Mouse (Mus musculus) inflammation-experienced regulatory T-cells, adult 6 months (primary cell): Measurements from ENCODE around the gene Sms. TPM values are rescaled to one million over a fixed set of nuclear protein-coding genes. Genes with fewer than 3 reads are reported as not detected.

Experiments used
- ATAC-seq: one replicate; pipeline ENCODE4 v1.8.0; 2017
- polyA plus RNA-seq, 3 experiments: library from polyadenylated mRNA; unstranded; fragments of 100-300 nt; shearing (Covaris generic); gene quantifications; one replicate each; pipeline ENCODE4 v1.2.1; 2017

Gene Sms
- 10 to 100 TPM; 60.3 to 89.5 (median 66.0) TPM for polyA plus RNA-seq

GRCm38 (mm10) chrX:157491944-157492726, at the start of gene Sms:
TSS of gene Sms (minus strand) at chrX:157492287.
- peak; percentile 73 for ATAC-seq

DNA sequence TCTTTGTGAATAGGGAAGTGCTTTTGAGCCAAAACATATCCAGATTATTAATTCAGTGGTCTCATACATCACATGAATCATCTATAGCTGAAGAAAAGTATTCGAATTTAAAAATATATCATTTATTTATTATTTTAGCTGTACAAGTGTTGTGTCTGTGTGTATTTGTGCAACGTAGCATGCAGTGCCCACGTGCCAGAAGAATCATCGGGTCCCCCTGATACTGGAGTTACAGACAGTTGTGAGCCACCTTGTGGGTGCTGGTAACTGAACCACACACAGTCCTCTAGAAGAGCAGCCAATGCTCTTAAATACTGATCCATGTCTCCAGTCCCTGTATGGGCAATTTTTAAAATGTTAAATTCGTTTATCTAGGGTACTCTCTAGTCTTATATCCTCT, 14.3 kb upstream of the Sms start:
- ATAC-seq, result no peak

- no peak for ATAC-seq
Observed at GRCm38 (mm10) chrX:157504506-157504905, 12.4 kb upstream of the Sms start.

- no peak for ATAC-seq
Observed at GRCm38 (mm10) chrX:157501871-157502270, 9.8 kb upstream of the Sms start.

DNA sequence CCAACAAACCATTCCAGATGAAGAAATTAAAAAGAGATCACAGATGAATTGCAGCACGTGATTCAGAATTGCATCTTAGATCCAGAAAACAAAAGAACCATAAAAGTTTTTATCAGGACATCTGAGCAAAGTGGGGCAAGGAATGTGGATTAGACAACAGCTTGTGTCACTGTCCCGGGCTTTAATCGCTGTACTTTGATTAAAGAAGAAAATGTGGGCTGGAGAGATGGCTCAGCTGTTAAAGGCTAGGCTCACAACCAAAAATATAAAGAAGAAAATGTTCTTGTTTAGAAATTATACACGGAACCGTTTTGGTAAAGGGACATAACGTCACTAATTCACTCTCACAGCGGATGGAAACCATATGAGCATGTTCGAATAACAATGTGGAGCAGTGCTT, 7.9 kb upstream of the Sms start:
- no peak for ATAC-seq

GRCm38 (mm10) chrX:157493159-157493558, 1.1 kb upstream of the Sms start:
- no peak for ATAC-seq

- ATAC-seq, result peak; percentile 70
Observed at GRCm38 (mm10) chrX:157491145-157491935, 747 bp downstream of the Sms start.

- no peak for ATAC-seq
Observed at GRCm38 (mm10) chrX:157490769-157491144, 1.3 kb downstream of the Sms start.

- no peak for ATAC-seq
Observed at GRCm38 (mm10) chrX:157489871-157490721, 2.0 kb downstream of the Sms start.

- ATAC-seq, result no peak
Observed at GRCm38 (mm10) chrX:157488831-157489230, 3.3 kb downstream of the Sms start.

DNA sequence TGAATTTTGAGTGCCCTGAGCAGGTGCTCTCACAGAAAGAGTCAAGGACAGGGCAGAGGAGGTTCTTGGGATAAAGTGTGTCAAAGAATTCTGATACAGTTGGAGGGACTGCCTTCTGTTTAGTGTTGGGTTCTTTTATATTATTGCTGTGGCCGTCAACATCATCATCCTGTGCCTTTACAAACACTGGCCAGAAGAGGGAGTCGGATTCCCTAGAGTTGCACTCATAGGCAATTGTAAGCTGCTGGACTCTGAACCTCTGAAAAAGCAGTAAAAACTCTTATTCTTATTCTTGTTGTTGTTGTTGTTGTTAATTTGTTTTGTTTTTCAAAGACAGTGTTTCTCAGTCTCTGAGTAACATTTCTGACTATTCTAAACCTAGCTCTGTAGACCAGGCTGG, 5.3 kb downstream of the Sms start:
- ATAC-seq, result peak; percentile 24

GRCm38 (mm10) chrX:157482842-157483241, 9.2 kb downstream of the Sms start:
- ATAC-seq, result no peak

- ATAC-seq, result no peak
Observed at GRCm38 (mm10) chrX:157481860-157482259, 10.2 kb downstream of the Sms start.

- no peak for ATAC-seq
Observed at GRCm38 (mm10) chrX:157477328-157477727, 14.8 kb downstream of the Sms start.

- ATAC-seq, result no peak
Observed at GRCm38 (mm10) chrX:157476153-157476810, 15.8 kb downstream of the Sms start.

- ATAC-seq, result no peak
Observed at GRCm38 (mm10) chrX:157471711-157472660, 20.1 kb downstream of the Sms start.

- no peak for ATAC-seq
Observed at GRCm38 (mm10) chrX:157468795-157469194, 23.3 kb downstream of the Sms start.

GRCm38 (mm10) chrX:157468055-157468454, 24.0 kb downstream of the Sms start:
- ATAC-seq, result no peak

- ATAC-seq, result no peak
Observed at GRCm38 (mm10) chrX:157465949-157466348, 26.1 kb downstream of the Sms start.

DNA sequence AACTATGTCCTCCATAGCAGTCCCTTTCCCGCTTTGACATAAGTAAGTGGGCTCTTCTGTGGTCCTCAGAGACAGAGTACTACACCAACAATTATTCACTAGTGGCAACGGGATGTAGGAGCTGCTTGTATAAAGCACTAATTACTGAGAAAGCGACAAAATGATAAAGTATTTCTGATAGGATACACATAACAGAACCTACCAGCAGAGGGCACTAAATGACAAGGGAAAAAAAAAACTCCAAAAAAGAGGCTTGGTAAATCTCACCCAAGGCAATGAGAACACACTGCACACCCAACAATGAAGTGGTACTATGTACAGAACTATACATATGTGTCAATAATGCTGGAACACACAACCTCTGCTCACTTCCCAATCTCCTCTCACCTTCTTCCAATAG, 29.4 kb downstream of the Sms start:
- ATAC-seq, result peak; percentile 52

DNA sequence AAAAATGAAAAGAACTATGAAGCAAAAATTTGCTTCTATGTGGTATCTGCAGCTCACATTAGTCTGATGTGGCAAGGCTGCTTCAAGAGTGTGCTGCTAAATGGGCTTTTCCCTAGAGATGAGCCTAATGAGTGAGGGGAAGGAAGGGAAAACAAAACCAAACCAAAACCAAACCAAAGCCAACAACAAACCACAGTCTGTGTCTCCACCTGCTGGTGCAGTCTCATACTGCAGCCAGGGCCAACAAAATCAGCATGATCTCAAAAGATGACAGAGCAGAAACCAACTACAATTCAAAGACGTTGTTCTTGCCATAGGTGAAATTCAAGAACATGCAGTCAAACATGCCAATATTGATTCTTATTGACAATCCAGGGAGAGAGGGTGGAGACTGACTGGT, 37.7 kb downstream of the Sms start:
- ATAC-seq, result peak; percentile 80
